Mouse (Mus musculus) CD8-positive naive resting alpha-beta T cell, adult 2 months (primary cell): ENCODE results near the gene Glycam1.
"Not testable (repeated sequence)": the region's sequence is repeated elsewhere in the genome, so short reads cannot be mapped to it uniquely, and the experiment has no call there.

Experiments
- DNase-seq, 2 experiments: peaks; one replicate each; pipeline ENCODE4 v3.0.0; 2022; ENCODE audit warnings: low read depth in 2 of 2, low spot score in 2 of 2

The Glycam1 gene

GRCm38 (mm10) chr15:103564981-103565380, at the start of gene Glycam1:
Gene Glycam1, minus strand, starts transcription at chr15:103565081.
- no peak for DNase-seq

- DNase-seq: no peak
Observed at GRCm38 (mm10) chr15:103604481-103604880, 39.6 kb upstream of the Glycam1 start.

- no peak for DNase-seq
Observed at GRCm38 (mm10) chr15:103590779-103591178, 25.9 kb upstream of the Glycam1 start.

GRCm38 (mm10) chr15:103587752-103588151, 22.9 kb upstream of the Glycam1 start:
- not testable (repeated sequence) for DNase-seq

- no peak for DNase-seq
Observed at GRCm38 (mm10) chr15:103585876-103586275, 21.0 kb upstream of the Glycam1 start.

GRCm38 (mm10) chr15:103552096-103552690, 12.7 kb downstream of the Glycam1 start:
- DNase-seq: peak in 1 of 2 experiments; percentile 16

- DNase-seq: no peak
Observed at GRCm38 (mm10) chr15:103551053-103551452, 13.8 kb downstream of the Glycam1 start.

- no peak for DNase-seq
Observed at GRCm38 (mm10) chr15:103549475-103549874, 15.4 kb downstream of the Glycam1 start.

- DNase-seq: no peak
Observed at GRCm38 (mm10) chr15:103547983-103548382, 16.9 kb downstream of the Glycam1 start.

- no peak for DNase-seq
Observed at GRCm38 (mm10) chr15:103542526-103542925, 22.4 kb downstream of the Glycam1 start.

GRCm38 (mm10) chr15:103540646-103541045, 24.2 kb downstream of the Glycam1 start:
- DNase-seq: no peak

GRCm38 (mm10) chr15:103539259-103539658, 25.6 kb downstream of the Glycam1 start:
- no peak for DNase-seq

- DNase-seq: no peak
Observed at GRCm38 (mm10) chr15:103537822-103538213, 27.1 kb downstream of the Glycam1 start, which contains the start of gene Ppp1r1a. Gene Ppp1r1a, minus strand, starts transcription at chr15:103538003.

GRCm38 (mm10) chr15:103537011-103537821, 27.7 kb downstream of the Glycam1 start:
- DNase-seq: no peak

- no peak for DNase-seq
Observed at GRCm38 (mm10) chr15:103536456-103536855, 28.4 kb downstream of the Glycam1 start.

- no peak for DNase-seq
Observed at GRCm38 (mm10) chr15:103535786-103536185, 29.1 kb downstream of the Glycam1 start.

- DNase-seq: no peak
Observed at GRCm38 (mm10) chr15:103535030-103535429, 29.9 kb downstream of the Glycam1 start.

- DNase-seq: no peak
Observed at GRCm38 (mm10) chr15:103534054-103534620, 30.7 kb downstream of the Glycam1 start.

GRCm38 (mm10) chr15:103530372-103530771, 34.5 kb downstream of the Glycam1 start:
- peak; percentile 4 to 28 for DNase-seq

- DNase-seq: no peak
Observed at GRCm38 (mm10) chr15:103523156-103523555, 41.7 kb downstream of the Glycam1 start.

- DNase-seq: no peak
Observed at GRCm38 (mm10) chr15:103522458-103523099, 42.3 kb downstream of the Glycam1 start.
